Mouse (Mus musculus) hindbrain, embryonic 11.5 days (tissue): Measurements from ENCODE around the gene Snapc4. TPM values are rescaled to one million over a fixed set of nuclear protein-coding genes. Genes with fewer than 3 reads are reported as not detected.

Experiments used
- ATAC-seq: fragments of 200-750 bp; cut with Nextera tagmentation; 2 replicates; pipeline ENCODE4 v1.8.0; 2017; ENCODE audit warnings: mild to moderate bottlenecking, moderate TSS enrichment, moderate library complexity; ENCODE audit not compliant: low FRiP score
- DNase-seq: peaks from one replicate; pipeline ENCODE4 v3.0.0-alpha.2; 2015; ENCODE audit warnings: low spot score
- H3K27ac ChIP-seq: fragments of 300-500 bp; sonication (generic); 2 replicates; pipeline ENCODE4 v1.5.1; 2014; ENCODE audit warnings: mild to moderate bottlenecking, low read depth, low read length
- H3K27me3 ChIP-seq: fragments of 300-500 bp; sonication (generic); 2 replicates; pipeline ENCODE4 v1.6.1; 2014; ENCODE audit warnings: mild to moderate bottlenecking, low read length, moderate library complexity, mixed read lengths; ENCODE audit not compliant: control insufficient read depth, insufficient read depth
- H3K36me3 ChIP-seq: fragments of 300-500 bp; sonication (generic); 2 replicates; pipeline ENCODE4 v1.6.1; 2014; ENCODE audit warnings: mild to moderate bottlenecking, low read length, moderate library complexity, mixed read lengths; ENCODE audit not compliant: control insufficient read depth, insufficient read depth
- H3K4me1 ChIP-seq: fragments of 300-500 bp; sonication (generic); replicated peaks from 2 replicates; pipeline ENCODE4 v1.6.1; 2014; ENCODE audit warnings: low read length, mixed read lengths; ENCODE audit not compliant: control insufficient read depth, insufficient read depth
- H3K4me2 ChIP-seq: fragments of 300-500 bp; sonication (generic); replicated peaks from 2 replicates; pipeline ENCODE4 v1.6.1; 2014; ENCODE audit warnings: mild to moderate bottlenecking, low read depth, low read length
- H3K4me3 ChIP-seq: fragments of 300-500 bp; sonication (generic); 2 replicates; pipeline ENCODE4 v1.5.1; 2014; ENCODE audit warnings: low read depth, low read length
- H3K9ac ChIP-seq: fragments of 300-500 bp; sonication (generic); 2 replicates; pipeline ENCODE4 v1.6.1; 2014; ENCODE audit warnings: low read depth, low read length
- H3K9me3 ChIP-seq: fragments of 300-500 bp; sonication (generic); 2 replicates; pipeline ENCODE4 v1.6.1; 2016; ENCODE audit warnings: low read length; ENCODE audit not compliant: control insufficient read depth
- WGBS: fragments of 180-500 bp; shearing (Covaris S2); extraction: QIAGEN DNeasy Blood & Tissue Kit; methylation state at CpG from one replicate; pipeline ENCODE4 v1.1.7; 2014; 5-methylcytosine and 5-hydroxymethylcytosine counted together
- polyA plus RNA-seq: library from polyadenylated mRNA; unstranded; fragments of >200 nt; fragmentation: Nextera tagmentation; extraction: Ambion mirVana; gene quantifications from 2 replicates; pipeline ENCODE4 v1.2.1, GENCODE M21; 2014

Gene Snapc4
- polyA plus RNA-seq, 1 experiment from 2014 or later = 22.1 TPM

DNA sequence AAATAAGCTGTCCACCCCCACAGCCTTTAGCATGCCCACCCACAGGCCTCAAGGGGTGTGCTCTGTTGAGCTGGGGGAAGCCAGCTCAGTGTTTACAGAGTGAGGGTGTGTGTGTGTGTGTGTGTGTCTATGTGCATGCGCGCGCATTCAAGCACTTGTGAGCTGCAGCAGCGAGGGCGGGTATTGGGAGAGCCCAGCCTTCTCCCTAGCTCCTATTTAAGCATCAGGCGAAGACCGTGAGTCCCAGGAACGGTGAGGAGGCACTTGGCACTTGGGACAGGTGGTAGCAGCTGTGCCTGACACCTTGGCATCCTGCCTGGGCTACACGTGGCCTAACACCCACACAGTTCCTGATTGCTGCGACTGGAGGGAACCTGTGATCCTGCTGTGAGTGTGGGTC, 38.4 kb downstream of the Snapc4 start:
- no peaks in the 10 kb centered on the region for H3K4me1 ChIP-seq
- H3K9ac ChIP-seq = no peak overlapping the region
- H3K36me3 ChIP-seq = peaks cover 19% of the 10 kb centered on the region
- no peak overlapping the region for H3K4me3 ChIP-seq
- no peak overlapping the region for H3K27ac ChIP-seq
- DNase-seq (no peak), ATAC-seq (no peak)
- H3K4me2 ChIP-seq = no peak overlapping the region
- no peaks in the 10 kb centered on the region for H3K27me3 ChIP-seq
- H3K9me3 ChIP-seq = no peaks in the 10 kb centered on the region
- WGBS = 91% methylated on average over 10 of the region's 10 CpGs

DNA sequence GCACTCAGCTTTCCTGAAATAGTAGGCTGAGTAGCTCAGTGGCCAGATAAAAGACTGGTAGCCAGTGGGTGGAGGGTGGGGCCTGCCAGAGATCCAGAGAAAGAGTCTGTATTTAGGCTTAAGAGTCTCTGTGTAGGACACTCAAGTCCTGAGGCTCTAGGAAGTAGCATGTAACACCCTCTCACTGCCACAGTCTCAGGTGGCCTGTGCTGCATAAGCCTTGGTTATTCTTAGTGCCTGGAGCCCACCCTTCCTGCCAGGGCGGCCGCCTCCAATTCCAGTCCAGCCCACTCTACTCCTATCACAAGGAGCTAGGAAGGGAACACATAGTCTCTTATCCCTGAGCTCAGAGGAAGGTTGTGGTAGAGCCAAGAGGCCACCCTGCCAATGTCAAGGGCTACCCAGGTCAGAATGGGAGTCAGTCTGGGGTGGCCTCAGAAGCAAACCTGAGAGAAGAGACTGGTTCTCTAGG, 38.9 kb downstream of the Snapc4 start:
- Histone ChIP-seq H3K36me3 (peaks cover 16% of the 10 kb centered on the region), H3K9me3 (no peaks in the 10 kb centered on the region), H3K4me3 (no peak overlapping the region), H3K27ac (no peak overlapping the region), H3K4me1 (no peaks in the 10 kb centered on the region), H3K27me3 (no peaks in the 10 kb centered on the region), H3K9ac (no peak overlapping the region), H3K4me2 (no peak overlapping the region)
- no peak for ATAC-seq
- no peak for DNase-seq
- 87% methylated on average over 2 of the region's 2 CpGs for WGBS

DNA sequence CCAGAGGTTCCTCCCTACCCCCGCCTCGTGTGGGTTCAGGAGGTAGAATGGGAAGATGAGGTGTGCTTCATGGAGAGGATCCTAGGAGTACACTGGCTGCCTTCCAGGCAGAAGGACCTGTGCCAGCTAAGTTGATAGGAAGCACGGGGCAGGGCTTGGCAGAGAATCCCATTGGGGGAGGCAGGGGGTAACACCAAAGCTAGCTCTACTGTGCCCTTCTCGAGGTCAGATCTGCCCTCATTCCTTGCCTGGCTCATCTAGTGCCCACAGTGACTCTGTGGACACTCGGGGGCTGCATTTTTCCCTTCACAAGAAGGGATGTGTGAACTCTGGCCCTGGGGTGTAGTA, 41.3 kb downstream of the Snapc4 start:
- no peaks in the 10 kb centered on the region for H3K9me3 ChIP-seq
- H3K9ac ChIP-seq = no peak overlapping the region
- ATAC-seq = no peak
- no peak overlapping the region for H3K27ac ChIP-seq
- peaks cover 13% of the 10 kb centered on the region for H3K36me3 ChIP-seq
- WGBS = 90% methylated on average over 5 of the region's 5 CpGs
- H3K4me2 ChIP-seq = no peak overlapping the region
- no peak overlapping the region for H3K4me3 ChIP-seq
- DNase-seq = no peak
- H3K27me3 ChIP-seq = no peaks in the 10 kb centered on the region
- no peaks in the 10 kb centered on the region for H3K4me1 ChIP-seq

DNA sequence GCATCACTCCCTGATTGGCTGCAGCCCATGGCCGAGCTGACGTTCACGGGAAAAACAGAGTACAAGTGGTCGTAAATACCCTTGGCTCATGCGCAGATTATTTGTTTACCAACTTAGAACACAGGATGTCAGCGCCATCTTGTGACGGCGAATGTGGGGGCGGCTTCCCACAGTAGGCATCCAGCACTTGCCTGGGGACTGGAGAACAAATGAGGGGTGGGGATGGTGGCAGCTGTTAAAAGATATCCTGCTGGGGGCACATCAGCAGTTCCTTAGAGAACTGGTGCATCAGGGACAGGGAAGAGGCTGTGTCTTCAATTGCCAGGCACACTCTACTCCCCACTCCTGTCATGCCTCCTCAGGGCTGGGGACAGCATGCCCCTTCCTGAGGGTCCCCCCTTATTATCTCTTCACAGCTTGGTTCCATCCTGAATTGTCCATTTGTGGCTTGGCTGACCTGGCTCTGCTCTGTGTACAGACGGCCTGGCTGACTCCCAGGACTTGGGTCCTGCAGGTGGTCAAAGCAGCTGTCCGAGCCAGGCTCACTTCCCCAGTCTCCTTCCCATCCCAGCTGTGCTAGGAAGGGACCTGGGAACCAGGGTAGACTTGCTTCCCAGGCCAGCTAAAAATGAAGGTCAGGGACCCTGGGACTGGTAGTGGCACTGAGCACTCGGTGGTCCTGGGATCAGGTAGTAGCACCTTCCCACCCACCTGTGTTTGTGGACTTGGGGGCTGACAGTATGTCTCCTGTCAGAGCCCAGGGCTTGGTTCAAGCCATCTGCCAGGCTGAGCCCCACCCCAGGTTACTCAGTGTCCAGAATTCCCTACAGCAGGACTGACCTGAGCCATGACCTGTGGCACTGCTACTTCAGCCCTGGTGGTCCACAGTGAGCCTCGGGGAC, 41.9 kb downstream of the Snapc4 start:
- no peak overlapping the region for H3K4me3 ChIP-seq
- DNase-seq (no peak), ATAC-seq (no peak)
- 77% methylated on average over 8 of the region's 13 CpGs for WGBS
- H3K27me3 ChIP-seq = no peaks in the 10 kb centered on the region
- no peak overlapping the region for H3K27ac ChIP-seq
- no peaks in the 10 kb centered on the region for H3K4me1 ChIP-seq
- H3K36me3 ChIP-seq = peaks cover 11% of the 10 kb centered on the region
- no peak overlapping the region for H3K4me2 ChIP-seq
- no peaks in the 10 kb centered on the region for H3K9me3 ChIP-seq
- H3K9ac ChIP-seq = no peak overlapping the region

DNA sequence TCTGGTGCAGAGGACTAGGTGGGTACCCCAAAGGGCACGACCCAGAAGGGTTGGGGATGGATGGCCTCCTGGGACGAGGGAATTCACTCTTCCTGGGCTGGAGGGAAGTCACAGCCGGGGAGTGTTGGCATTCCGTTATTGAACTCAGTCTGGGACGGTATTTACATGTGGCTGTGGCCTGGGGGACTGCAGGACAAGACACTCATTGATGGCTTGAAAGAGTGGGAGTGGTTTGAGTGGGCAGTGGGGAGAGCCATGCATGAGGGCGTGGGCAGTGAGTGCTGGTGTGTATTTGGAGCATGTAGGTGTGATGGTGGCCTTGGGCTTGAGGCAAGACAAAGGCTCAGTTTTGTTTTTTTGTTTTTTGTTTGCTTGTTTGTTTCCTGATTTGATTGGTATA, 49.8 kb downstream of the Snapc4 start:
- Histone ChIP-seq H3K4me3 (no peak overlapping the region), H3K9ac (no peak overlapping the region), H3K36me3 (peaks cover 10% of the 10 kb centered on the region), H3K27ac (no peak overlapping the region), H3K4me2 (no peak overlapping the region), H3K9me3 (no peaks in the 10 kb centered on the region), H3K27me3 (no peaks in the 10 kb centered on the region), H3K4me1 (no peaks in the 10 kb centered on the region)
- DNase-seq = no peak
- ATAC-seq = no peak
- WGBS = 65% methylated on average over 6 of the region's 6 CpGs

DNA sequence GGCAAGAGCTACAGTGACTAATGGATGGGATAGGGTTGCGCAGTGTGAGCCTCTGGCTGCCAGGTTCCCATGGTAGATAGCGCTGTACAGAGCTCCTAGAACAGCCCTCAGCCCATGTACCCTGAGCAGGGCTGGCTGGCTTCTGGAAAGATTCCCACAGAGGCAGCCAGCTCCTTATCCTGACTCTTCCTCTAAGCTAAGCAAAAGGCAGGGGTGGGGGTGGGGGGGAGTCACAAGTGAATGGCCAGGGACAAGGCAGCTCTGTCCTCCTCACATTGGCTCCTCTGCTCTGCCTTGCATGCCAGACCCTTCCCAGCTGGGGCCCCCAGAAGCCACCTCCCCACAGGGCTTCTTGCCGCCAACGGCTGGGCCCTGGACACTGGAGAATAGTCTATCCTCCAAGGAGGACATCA, 50.4 kb downstream of the Snapc4 start:
- DNase-seq (no peak), ATAC-seq (0 out of 2 replicates have a peak, but pooled peaks have one; percentile 25)
- Histone ChIP-seq H3K27me3 (no peaks in the 10 kb centered on the region), H3K4me1 (no peaks in the 10 kb centered on the region), H3K9me3 (no peaks in the 10 kb centered on the region), H3K4me3 (no peak overlapping the region), H3K4me2 (no peak overlapping the region), H3K36me3 (peaks cover 10% of the 10 kb centered on the region), H3K27ac (no peak overlapping the region), H3K9ac (no peak overlapping the region)
- WGBS = 94% methylated on average over 4 of the region's 4 CpGs

DNA sequence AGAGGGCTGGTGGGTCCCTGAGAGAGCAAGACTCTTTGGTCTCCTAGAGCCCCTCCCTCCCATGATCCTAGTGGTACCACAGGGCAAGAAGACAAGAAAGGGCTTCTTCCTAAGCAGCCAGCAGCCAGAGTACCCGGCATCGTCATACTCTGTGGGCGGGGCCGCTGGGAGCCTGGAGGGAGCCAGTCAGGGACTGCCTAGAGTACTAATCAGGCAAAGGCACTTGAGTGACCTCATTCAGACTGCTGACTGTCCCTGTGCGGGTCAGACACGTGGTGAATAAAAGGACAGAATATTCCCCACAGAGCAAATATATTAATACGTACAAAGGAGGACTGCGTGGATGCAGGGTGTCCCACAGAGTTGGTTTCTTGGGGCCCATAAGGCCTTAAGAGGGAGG, 51.1 kb downstream of the Snapc4 start:
- Histone ChIP-seq H3K36me3 (peaks cover 10% of the 10 kb centered on the region), H3K27me3 (no peaks in the 10 kb centered on the region), H3K4me3 (no peak overlapping the region), H3K27ac (no peak overlapping the region), H3K9ac (no peak overlapping the region), H3K9me3 (no peaks in the 10 kb centered on the region), H3K4me1 (no peaks in the 10 kb centered on the region), H3K4me2 (no peak overlapping the region)
- WGBS = 65% methylated on average over 8 of the region's 8 CpGs
- ATAC-seq (no peak), DNase-seq (no peak)

DNA sequence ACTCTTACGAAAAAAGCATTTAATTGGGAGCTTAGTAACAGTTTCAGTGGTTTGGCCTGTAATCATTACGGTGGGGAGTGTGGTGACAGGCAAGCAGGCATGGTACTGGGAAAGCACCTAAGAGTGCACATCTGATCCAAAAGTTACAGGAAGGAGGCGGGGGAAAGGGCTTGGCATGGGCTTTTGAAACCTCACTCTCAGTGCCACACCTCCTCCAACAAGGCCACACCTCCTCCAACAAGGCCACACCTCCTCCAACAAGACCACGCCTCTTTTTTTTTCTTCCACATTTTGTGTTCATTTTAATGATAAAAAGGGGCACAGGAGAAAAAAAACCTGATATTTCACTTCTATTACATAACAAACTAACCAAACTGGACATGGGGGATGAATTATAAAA, 52.6 kb downstream of the Snapc4 start:
- Histone ChIP-seq H3K36me3 (peaks cover 10% of the 10 kb centered on the region), H3K27me3 (no peaks in the 10 kb centered on the region), H3K27ac (no peak overlapping the region), H3K4me3 (no peak overlapping the region), H3K4me1 (no peaks in the 10 kb centered on the region), H3K9me3 (no peaks in the 10 kb centered on the region), H3K9ac (no peak overlapping the region), H3K4me2 (no peak overlapping the region)
- 93% methylated on average over 4 of the region's 4 CpGs for WGBS
- ATAC-seq (no peak), DNase-seq (no peak)
